Mouse (Mus musculus): ENCODE measurements around the gene Gm10272. TPM values are rescaled to one million over a fixed set of nuclear protein-coding genes. Genes with fewer than 3 reads are reported as not detected.
"Not testable (repeated sequence)": the region's sequence is repeated elsewhere in the genome, so short reads cannot be mapped to it uniquely, and the experiment has no call there.

The Gm10272 gene
- not detected for total RNA-seq (2022)

- DNase-seq = no peak
These were observed at the start of gene Gm10272 for GRCm38 (mm10) chr10:77706326-77706725. Gene Gm10272 (plus strand): TSS chr10:77706626.

DNA sequence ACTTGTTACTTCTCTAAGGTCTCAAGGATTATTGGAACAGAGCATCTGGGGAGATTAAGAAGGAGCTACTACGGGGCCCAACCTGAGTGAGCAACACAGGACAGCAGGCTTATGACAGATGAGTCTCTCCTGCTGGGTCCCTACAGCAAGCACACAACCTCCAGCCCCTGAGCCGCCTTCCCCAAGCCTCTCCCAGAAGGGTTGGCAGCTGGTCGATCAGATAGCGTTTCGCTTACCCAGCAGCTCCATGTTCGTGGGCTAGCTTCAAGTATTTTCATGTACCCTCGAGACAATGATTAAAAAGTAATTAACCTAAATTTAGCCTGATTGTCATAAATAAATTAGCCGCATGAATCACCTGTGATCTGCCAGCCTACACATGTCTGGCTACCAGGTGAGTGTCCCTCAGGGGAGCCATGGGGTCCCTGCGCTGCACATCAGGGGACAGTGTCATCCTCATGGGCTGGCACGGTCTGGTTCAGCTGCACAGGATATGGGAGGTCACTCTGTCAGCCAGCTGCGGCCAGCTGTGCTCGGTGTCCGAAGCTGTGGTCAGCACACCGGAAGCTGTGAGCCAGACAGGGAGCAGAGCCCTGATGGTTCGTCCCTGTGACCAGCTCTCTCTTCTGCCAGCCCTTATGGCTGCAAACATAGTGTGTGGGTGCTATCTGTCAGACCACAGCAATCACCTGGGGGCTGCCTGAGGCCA lies 48.0 kb upstream of the Gm10272 start:
- no peak for DNase-seq

- no peak for DNase-seq
These were observed 42.3 kb upstream of the Gm10272 start for GRCm38 (mm10) chr10:77663949-77664665.

GRCm38 (mm10) chr10:77666342-77666741 lies 40.1 kb upstream of the Gm10272 start:
- DNase-seq = no peak

GRCm38 (mm10) chr10:77667402-77667801 lies 39.0 kb upstream of the Gm10272 start:
- no peak for DNase-seq

GRCm38 (mm10) chr10:77670710-77671109 lies 35.7 kb upstream of the Gm10272 start:
- DNase-seq = no peak

DNA sequence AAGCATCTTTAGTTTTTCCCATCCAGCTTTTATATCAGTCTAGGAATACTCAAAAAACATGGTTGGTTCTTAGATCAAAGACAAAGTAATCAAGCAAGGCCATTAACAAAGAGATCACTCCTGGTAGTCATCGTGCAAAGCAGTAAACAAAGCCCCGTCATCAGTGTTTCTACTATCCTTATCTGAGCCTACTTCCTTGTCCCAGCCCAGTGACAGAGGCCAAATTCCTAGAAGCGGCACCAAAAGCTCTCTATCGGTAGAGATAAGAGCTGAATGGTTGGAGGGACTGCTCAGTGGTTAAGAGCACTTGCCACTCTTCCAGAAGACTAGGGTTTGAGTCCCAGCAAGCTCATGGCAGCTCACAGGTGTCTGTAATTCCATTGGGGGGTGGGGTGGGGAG lies 34.9 kb upstream of the Gm10272 start:
- DNase-seq = no peak

DNA sequence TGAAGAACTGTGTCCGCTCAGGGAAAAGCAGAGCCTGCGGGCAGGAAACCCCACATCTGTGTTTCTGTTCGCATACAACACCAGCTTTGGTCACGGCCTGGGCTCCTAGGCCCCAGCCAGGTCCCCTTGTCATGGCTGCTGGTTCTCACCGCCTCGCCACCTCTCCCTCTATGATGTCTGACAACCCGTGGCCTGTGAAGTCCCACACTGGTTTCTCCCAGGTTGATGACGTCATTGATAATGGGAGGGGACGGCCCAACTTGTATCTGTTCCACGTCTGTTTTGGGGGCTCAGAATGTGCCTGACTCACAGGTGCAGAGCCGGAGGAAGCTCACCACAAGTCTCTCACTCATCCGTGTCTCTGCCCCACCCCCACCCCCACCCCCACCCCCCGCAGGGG lies 32.7 kb upstream of the Gm10272 start:
- DNase-seq = no peak

DNA sequence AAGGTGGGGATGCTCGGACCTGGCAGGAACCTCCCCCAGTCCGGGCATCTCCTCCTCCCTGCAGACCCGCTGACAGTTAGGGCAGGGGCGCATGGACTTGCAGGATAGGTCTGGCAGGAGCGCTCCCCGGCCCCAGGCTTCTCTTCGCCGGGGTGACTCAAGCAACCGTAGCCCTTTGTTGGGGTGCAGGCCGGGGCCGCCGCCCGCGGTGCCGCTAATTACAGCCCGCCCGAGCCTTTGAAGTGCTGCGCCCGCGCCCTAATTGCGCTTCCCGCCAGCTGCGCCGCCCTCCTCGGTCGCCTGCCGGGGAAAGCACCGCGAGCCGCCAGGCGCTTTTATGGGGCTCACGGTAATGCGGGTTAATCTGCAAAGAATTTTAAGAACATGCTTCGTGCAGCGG lies 28.9 kb upstream of the Gm10272 start:
- DNase-seq = no peak

DNA sequence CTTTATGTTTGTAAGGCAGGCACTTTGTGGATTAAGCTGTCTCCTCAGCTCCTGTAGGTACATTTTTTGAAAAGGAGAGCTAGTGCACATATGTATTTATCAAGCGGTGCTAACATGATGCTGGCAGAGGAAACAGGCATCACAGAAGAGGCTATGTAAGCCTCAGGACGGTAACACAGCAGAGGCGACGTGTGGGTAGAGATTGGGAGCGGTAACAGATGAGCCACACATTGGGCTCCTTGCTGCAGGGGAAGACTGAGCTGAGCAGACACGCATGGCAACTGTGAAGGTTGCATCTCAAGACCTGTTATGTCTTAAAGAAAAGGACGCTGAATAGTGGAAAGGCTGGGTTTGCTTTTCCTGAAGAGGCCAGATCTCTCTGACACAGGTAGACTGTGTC lies 23.4 kb upstream of the Gm10272 start:
- no peak for DNase-seq

DNA sequence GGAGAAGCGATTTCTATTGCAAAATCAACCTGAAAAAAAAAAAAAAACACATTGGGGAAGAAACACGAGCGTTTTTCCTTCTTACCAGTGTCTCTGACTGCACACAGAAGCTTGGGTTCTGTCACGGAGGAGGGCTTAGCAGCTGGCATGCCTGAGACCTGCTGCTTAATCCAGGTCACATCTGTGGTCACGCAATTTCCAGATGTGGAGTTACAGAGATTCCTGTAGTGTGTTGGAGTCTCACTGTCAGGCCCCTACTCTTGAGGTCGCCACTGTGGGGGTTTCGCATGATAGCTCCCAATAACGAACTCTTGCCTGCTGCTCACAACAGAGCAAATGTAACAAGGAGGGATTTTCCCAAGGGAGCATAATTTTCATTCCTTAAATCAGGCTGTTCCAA lies 22.2 kb upstream of the Gm10272 start:
- DNase-seq = no peak

- DNase-seq = no peak
These were observed 20.3 kb upstream of the Gm10272 start, which contains the start of gene Tspear for GRCm38 (mm10) chr10:77685895-77686664. Gene Tspear (plus strand): TSS chr10:77686569.

DNA sequence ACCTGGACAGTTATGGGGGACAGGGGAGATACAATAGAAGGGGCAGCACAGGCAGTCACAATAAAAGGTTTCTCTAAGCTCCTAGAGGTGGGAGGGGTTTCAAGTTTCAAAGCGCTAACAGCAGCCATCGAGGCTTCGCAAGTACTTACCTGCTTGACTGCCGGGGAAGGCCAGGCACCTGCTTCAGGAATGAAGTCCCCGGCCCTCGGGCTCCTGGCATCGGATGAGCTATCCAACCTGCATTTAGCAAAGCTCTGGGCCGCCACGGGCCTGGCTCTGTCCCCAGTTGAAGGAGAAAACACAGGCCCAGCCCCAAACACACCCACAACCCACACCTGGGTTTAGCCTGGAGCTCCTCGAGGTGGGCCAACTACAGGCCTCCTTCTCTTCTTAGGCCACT lies 19.4 kb upstream of the Gm10272 start:
- DNase-seq = no peak

GRCm38 (mm10) chr10:77690356-77690807 lies 16.0 kb upstream of the Gm10272 start, which contains the start of gene Gm19402:
Gene Gm19402 (minus strand): TSS chr10:77690757.
- not testable (repeated sequence) for DNase-seq

GRCm38 (mm10) chr10:77697133-77697532 lies 9.3 kb upstream of the Gm10272 start, which contains the start of gene Gm9508:
Gene Gm9508 (minus strand): TSS chr10:77697233.
- DNase-seq = no peak

DNA sequence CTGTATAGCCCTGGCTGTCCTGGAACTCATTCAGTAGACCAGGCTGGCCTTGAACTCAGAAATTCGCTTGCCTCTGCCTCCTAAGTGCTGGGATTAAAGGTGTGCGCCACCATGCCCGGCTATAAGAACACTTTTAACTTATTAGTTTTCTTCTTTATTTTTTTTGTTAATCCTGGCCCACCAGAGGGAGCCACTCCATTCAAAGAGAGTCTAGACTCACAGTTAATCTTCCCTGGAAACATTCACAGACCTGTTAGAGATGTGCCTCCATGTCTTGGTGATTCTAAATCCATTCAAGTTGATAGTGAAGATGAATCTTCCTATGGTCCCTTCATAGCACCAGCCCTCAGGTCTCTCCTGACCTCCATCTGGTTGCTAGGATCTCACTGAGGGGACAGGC lies 3.4 kb downstream of the Gm10272 start:
- DNase-seq = no peak

DNA sequence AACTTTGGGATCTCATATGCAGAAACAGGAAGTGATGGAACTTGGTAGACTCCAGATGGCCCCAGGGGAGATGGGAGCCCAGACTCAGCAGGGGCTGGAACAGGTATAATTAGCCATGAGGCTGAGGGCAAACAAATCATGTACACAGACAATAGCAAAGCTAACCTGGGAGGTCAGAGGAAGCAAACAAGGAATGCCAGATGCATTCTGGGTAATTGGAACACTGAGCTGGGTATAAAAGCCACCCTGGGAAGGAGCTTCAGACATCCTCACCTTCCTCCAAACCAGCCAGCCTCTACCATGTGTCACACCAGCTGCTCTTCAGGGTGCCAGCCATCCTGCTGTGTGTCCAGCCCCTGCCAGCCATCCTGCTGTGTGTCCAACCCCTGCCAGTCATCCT lies 4.7 kb downstream of the Gm10272 start, which contains the start of gene Gm10024:
TSS of gene Gm10024 (plus strand) at position 301 of the 400 bp plus-strand sequence.
- not testable (repeated sequence) for DNase-seq

DNA sequence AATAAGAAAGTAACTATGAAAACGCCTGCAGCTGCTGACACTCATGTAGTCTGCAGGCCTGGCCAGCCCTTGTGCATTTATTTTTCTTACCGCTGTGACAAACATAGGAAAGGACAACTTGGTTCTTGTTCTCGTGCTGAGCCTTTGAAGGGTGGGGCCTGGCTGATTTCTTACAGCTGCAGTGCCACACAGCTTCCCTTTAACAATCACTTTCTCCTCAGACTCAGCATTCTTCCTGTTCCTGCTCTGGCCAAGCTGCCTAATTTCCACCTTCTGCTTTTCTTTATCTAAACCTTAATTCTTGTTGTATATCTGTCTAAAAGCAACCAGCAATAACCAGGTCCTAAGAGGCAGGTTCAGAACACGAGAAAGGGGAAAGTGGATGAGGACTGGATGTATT lies 7.3 kb downstream of the Gm10272 start:
- no peak for DNase-seq

DNA sequence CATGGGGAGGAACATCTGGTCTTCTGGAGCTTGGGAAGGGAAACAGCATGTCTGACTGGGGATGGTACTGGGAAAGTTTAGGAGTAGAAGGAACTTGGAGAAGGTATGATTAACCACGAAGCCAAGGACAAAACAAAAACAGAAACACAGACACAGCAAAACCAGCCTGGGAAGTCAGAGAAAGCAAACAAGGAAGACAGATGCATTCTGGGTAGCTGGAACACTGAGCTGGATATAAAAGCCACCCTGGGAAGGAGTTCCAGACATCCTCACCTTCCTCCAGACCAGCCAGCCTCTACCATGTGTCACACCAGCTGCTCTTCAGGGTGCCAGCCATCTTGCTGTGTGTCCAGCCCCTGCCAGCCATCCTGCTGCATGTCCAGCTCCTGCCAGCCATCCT lies 9.1 kb downstream of the Gm10272 start, which contains the start of gene Gm10142:
TSS of gene Gm10142 (plus strand) at position 301 of the 400 bp plus-strand sequence.
- no peak for DNase-seq

GRCm38 (mm10) chr10:77720299-77720698 lies 13.9 kb downstream of the Gm10272 start, which contains the start of gene Krtap12-1:
Gene Krtap12-1 (plus strand): TSS chr10:77720599.
- DNase-seq = not testable (repeated sequence)

DNA sequence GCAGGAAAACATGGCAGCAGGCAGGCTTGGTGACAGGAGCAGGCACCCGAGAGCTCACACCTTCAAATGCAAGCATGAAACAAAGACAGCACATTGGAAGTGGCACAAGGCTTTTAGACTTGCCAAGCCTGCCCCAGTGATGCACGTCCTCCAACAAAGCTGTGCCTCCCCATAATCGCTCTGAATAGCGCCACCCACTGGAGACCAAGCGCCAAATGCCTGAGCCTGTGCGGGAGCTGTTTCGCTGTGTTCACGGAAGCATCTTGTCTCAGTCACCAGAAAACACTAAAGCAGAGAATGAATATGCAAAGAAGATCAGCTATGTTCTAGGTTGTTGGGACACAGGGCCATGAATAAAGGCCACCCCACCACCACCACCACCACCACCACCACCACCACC lies 18.4 kb downstream of the Gm10272 start:
- DNase-seq = no peak

- DNase-seq = no peak
These were observed 19.8 kb downstream of the Gm10272 start, which contains the start of gene Gm10100 for GRCm38 (mm10) chr10:77726186-77726585. Gene Gm10100 (plus strand): TSS chr10:77726486.

GRCm38 (mm10) chr10:77728280-77728679 lies 21.9 kb downstream of the Gm10272 start:
- DNase-seq = no peak

All from adrenal gland, adult 8-10 months (tissue).